Mouse (Mus musculus): ENCODE data around the gene Sphk2.

GRCm38 (mm10) chr7:45723301-45723700 lies 5.5 kb upstream of the Sphk2 start:
- TF ChIP-seq CTCF (IDR thresholded peaks at IDR 0.05) (no peak), POLR2A (IDR thresholded peaks at IDR 0.05; ENCODE audit: insufficient read depth, low read depth, low read length) (no peak), EP300 (IDR thresholded peaks at IDR 0.05; ENCODE audit: insufficient read depth, low read depth, low read length) (no peak)

Data from heart, adult 2 months (tissue).